Mouse (Mus musculus): ENCODE data around the gene Cd46.

GRCm38 (mm10) chr1:195006267-195006666 lies 85.8 kb downstream of the Cd46 start:
- TF ChIP-seq CHD2 (IDR thresholded peaks at IDR 0.05; ENCODE audit: low read depth, low read length) (no peak), MAFK (IDR thresholded peaks at IDR 0.05; ENCODE audit: insufficient read depth, low read depth, low read length) (no peak), ZNF384 (IDR thresholded peaks at IDR 0.05; ENCODE audit: low read depth, low read length) (no peak), HCFC1 (IDR thresholded peaks at IDR 0.05; ENCODE audit: borderline replicate concordance, insufficient read depth, low read length) (no peak)

All from ES-E14 (cell line).